Mouse (Mus musculus): ENCODE results near the gene Abr.
A peak's percentile ranks its signal among the peaks of the same experiment; 100 is the strongest.

The Abr gene

GRCm38 (mm10) chr11:76624071-76624470 is 2.0 kb upstream of the Abr start:
- ATAC-seq (ENCODE audit: insufficient number of reproducible peaks, low FRiP score, low TSS enrichment): no peak

- no peak for ATAC-seq (ENCODE audit: insufficient number of reproducible peaks, low FRiP score, low TSS enrichment)
These were observed 1.3 kb upstream of the Abr start for GRCm38 (mm10) chr11:76623206-76623961.

- no peak for ATAC-seq (ENCODE audit: insufficient number of reproducible peaks, low FRiP score, low TSS enrichment)
These were observed 572 bp upstream of the Abr start for GRCm38 (mm10) chr11:76622566-76623205.

DNA sequence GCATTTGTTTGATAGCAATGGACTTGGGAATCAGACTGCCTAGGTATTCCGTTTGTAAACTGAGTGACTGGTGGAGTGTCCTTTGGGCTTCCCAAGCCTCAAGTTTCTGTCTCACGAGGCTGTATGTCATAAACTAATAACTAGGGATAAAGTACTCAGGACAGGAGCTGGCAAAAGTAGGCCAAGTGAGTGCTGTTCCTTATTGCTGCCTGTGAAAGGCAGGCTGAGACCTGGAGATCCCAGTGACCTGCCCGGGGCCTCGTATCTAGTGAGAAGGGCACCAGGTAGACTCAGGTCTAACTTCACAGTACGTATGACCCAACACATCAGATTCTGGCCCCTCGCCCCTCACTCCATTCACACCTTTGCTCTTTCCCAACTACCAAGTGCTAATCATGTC is 4.0 kb downstream of the Abr start:
- no peak for ATAC-seq (ENCODE audit: insufficient number of reproducible peaks, low FRiP score, low TSS enrichment)

DNA sequence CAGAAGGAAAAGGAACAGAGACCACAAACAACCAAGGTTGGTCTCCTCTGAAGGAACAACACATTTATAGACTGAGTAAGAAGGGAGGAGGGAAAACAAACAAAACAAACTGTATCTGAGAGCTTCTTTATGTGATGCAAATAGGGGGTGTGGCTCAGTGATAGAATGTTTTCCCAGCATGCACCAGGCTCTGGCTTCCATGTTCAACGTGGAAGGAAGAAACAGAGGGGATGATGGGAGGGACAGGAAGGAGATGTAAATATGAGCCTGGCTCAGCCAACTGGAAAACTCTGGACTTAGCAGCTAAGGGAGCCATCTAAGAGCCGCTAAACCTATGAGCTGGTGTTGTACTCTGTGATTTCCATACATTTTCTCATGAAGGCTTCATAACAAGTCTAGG is 7.9 kb downstream of the Abr start:
- no peak for ATAC-seq (ENCODE audit: insufficient number of reproducible peaks, low FRiP score, low TSS enrichment)

GRCm38 (mm10) chr11:76612638-76613104 is 9.4 kb downstream of the Abr start:
- no peak; the same call in 1 of the 2 replicates for ATAC-seq (ENCODE audit: insufficient number of reproducible peaks, low FRiP score, low TSS enrichment)

DNA sequence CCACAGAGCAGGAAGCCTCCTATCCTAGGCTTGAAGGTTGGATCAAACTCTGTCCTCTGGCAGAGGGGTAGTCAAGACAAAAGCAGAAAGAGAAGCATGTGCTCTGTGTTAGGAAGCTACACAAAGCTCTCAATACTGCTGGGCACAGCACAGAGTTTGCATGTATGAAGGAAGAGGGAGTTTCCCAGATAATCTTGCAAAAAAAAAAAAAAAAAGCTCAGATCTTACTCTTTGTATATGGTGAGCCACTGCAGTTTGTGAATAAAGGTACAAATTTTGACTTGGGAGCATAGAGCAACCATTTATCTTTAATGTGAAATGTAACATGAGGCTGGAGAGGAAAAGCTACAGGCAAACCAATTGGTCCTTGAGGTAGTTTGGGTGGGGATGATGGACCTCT is 11.2 kb downstream of the Abr start:
- no peak for ATAC-seq (ENCODE audit: insufficient number of reproducible peaks, low FRiP score, low TSS enrichment)

DNA sequence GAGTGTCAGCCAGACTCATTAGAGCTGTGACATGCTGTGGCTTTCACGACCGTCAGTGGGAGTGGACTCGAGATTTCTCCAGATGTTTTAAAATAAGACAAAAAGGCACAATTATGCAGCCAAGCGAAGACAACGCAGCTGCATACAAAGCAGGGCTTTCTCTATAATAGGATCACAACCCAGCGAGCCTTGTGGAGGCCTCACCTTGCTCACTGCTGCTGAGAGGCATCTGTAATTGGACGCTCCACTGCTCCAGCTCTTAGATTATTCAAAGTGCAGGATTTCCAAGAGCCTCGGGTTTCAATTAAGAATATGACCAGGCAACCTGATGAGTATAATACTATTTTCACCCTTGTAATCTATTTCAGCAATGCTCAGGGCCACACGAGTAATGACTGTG is 15.6 kb downstream of the Abr start:
- no peak for ATAC-seq (ENCODE audit: insufficient number of reproducible peaks, low FRiP score, low TSS enrichment)

GRCm38 (mm10) chr11:76599219-76599618 is 22.9 kb downstream of the Abr start:
- no peak for ATAC-seq (ENCODE audit: insufficient number of reproducible peaks, low FRiP score, low TSS enrichment)

DNA sequence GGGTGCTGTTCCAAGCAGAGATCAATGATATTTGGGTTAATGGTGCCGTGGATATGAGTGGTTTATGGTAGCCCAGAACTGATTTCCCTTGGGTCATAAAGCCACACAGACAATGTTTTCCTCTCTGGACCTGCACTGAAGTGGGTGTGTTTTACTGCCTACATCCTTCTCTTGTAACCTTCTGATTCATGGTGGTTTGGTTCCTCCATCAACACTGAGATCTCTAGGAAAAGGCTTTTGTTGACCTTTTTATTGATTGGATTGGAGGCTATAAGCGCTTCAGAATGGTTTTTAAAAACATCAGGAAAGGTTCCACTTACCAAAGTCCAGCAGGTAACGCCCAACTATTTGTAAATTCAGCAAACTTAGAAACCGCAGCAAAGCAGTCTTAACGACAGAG is 23.4 kb downstream of the Abr start:
- no peak for ATAC-seq (ENCODE audit: insufficient number of reproducible peaks, low FRiP score, low TSS enrichment)

- no peak for ATAC-seq (ENCODE audit: insufficient number of reproducible peaks, low FRiP score, low TSS enrichment)
These were observed 28.3 kb downstream of the Abr start for GRCm38 (mm10) chr11:76593620-76594326.

DNA sequence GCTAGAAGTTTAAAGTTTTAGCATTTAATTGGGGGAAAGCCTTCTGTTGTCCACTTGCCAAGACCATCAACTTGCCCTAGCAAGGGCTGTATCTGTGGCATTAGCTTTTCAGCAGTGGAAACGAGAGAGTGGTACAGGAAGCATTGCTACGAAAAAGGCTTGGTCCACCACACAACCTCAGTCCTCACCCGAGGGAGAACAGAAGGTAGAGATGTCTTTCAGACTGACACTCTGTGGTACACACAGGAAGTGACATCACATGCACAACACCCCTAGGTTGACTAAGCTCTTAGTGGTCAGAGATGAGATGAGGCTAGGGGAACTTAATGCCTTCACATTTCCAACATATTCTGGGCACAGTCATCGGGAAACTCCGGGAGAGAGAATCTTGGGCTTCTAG is 32.4 kb downstream of the Abr start:
- ATAC-seq (ENCODE audit: insufficient number of reproducible peaks, low FRiP score, low TSS enrichment): no peak

DNA sequence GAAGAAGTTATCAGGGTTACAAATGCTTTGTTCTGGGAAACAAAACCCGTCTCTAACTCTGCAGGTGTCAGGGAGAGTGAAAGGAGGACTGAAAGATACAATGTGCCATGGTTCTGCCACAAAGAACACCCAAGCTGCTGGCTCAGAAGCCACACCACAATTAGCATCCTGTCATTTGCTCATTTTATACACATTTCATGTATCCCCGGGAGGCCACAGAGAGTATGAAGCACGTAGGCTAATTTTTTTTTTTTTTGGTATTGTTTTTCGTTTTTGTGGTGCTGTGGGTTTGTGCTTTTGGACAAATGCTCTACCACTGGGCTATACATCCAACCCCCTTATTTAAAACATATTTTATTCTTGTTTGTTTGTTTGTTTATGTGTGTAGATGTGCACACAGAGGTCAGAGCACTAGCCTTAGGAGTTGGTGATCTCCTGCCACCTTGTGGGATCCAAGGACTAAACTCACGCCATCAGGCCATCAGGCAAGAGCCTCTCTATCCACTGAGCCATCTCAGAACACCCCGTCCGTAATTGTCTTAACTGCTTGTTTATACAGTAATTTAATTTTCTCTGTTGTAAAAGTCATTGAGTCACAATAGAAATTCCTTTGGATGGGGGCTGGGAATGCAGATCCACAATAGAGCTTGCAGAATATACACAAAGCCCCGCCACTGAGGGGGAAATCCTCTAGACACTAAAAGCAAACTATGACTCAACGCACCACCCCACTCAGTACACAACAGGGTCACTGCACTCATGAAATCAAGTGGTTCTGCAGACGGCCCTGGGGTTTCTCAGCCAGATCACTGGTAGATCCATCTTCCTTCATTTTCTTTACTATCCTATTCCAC is 33.3 kb downstream of the Abr start:
- no peak for ATAC-seq (ENCODE audit: insufficient number of reproducible peaks, low FRiP score, low TSS enrichment)

- ATAC-seq (ENCODE audit: insufficient number of reproducible peaks, low FRiP score, low TSS enrichment): no peak
These were observed 34.1 kb downstream of the Abr start for GRCm38 (mm10) chr11:76588032-76588431.

DNA sequence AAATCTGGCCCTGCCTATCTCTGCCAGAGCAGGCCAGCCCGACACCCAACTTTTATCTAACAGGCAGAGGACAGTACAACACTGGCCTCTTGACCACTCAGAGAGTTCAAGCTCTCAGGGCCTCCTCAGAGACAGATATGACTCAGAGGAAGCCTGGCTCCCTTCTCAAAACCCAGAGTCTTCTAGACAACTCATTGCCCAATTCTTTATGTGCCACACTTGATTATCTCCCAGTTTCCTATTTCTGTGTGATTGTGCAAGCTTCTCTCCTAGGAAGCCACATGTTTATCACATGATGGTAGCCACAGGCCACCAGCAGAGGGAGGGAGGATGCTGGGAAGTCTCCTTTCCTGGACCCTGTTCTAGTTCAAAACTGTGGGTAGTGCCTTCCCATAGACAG is 34.8 kb downstream of the Abr start:
- no peak for ATAC-seq (ENCODE audit: insufficient number of reproducible peaks, low FRiP score, low TSS enrichment)

GRCm38 (mm10) chr11:76586119-76586518 is 36.0 kb downstream of the Abr start:
- no peak for ATAC-seq (ENCODE audit: insufficient number of reproducible peaks, low FRiP score, low TSS enrichment)

DNA sequence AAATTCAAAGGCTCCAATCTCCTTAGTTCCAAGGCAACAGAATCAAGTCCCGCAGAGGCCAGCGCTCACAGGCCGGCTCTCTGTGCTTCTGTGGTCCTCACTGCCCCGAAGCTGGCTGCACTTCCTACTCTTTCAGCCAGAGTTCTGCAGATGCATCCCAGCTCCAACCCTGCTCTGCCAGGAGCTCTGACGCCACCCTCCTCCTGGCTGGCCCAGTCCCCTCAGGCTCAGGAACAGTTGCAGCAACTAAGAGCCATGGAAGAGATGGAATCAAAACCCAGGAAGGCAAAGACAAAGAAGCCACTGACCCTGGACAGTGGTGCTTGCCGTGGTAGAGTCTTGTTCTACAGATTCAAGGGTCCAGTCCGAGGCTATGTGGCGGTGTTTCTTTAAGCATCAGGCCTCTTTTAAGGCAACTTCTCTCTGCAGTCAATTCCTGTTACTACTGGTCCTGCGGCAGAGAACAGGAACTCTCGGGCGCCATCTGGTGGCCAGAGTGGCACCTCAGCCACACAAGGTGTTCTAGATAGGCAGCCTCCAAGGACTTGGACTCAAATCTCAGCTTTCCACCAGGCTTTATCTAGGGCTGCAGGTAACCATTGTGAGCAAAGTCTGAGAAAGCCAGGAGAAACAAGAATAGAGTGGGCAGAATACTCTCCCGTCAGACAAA is 44.4 kb downstream of the Abr start:
- peak; percentile 66 for ATAC-seq (ENCODE audit: insufficient number of reproducible peaks, low FRiP score, low TSS enrichment)

GRCm38 (mm10) chr11:76572820-76573385 is 49.2 kb downstream of the Abr start:
- ATAC-seq (ENCODE audit: insufficient number of reproducible peaks, low FRiP score, low TSS enrichment): no peak

DNA sequence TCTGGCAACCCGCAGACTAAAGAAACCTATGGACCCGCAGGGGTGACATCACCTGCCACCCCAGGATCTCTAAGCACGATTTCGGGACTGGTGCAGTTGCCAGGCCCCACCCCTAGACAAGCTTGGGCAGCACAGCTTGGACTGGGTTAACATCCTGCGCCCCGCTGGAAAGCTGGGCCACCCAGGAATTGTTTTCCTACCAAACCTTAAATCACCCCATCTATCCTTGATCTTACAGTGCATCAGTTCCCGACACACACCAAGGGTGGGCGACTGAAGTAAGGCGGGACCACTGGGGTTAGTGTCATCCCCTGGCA is 50.5 kb downstream of the Abr start:
- ATAC-seq (ENCODE audit: insufficient number of reproducible peaks, low FRiP score, low TSS enrichment): no peak

Measured in cerebellum, adult (tissue).